Mouse (Mus musculus) liver, adult 2 months (tissue): ENCODE measurements at regions not wholly inside any gene's neighbourhood (a gene's known extent, or its start where the extent isn't known, plus 50 kb on each side); places are given as distances from the start of the nearest gene placed in this dataset.

Experiments
- CTCF ChIP-seq: fragments of 200-500 bp; IDR thresholded peaks from 2 replicates; pipeline ENCODE4 v1.5.1; 2011; ENCODE audit warnings: low read depth, low read length, control low read depth
- POLR2A ChIP-seq: fragments of 200-500 bp; IDR thresholded peaks from 2 replicates; pipeline ENCODE4 v1.6.1; 2011; ENCODE audit warnings: low read length, control low read depth; ENCODE audit not compliant: insufficient read depth; ENCODE audit errors: extremely low read depth

DNA sequence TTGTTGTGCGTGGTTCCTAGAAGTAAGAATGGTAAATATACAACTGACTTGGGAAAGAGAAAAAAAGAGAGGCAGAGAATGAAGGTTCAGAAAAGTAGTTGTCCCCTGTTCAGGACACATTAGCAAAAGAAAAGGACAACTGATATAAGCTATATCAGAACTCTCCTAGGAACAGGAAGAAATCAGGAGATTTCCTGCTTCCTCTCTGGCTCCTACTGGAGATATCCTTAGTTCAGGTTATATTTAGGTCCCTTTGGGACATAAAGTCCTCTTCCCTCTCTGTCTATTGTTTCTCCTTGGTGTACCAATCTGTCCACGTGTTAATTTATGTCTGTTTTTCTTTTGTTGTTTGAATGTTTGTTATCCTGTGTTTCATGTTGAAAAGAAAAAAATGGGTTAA lies 410.7 kb upstream of the Marcks start:
- TF ChIP-seq POLR2A: no peak
- no peak for TF ChIP-seq CTCF
